26 mouse cellular contexts compared by ENCODE assay signal in the genomic region with DNA sequence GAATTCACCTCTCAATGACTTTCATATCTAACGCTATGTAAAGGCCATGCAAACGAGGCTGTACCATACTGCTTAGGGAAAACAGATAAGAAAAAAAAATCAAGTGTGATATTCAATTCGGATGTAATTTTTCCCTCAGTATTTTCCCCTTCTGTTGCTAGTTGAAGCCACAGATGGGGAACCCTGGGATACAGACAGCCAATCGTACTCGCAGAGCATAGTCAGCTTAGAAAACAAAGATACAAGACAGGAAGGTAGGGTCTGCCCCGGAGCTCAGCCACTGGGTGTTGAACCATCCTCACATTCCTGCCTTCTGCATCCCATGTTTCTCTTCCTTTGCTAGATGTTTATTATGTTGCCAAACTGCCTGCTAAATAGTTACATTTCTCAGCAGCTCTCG.
"Had no signal": no experiment of that assay in that cellular context is flagged by ENCODE, and none has a peak within 500 bp of the region (broad histone marks: within the 10 kb centered on the region; RNA-seq: fewer than 3 reads in every experiment).

No protein-coding gene starts in this region.

- DNase-seq: gastrocnemius, postnatal 14 days; gastrocnemius, postnatal 36 days; heart, adult 11 months; heart, adult 2 months; heart, postnatal 14 days; heart, postnatal 36 days; kidney, adult 18-20 months; kidney, adult 8-10 months; kidney, postnatal 10 days; kidney, postnatal 25 days; kidney, postnatal 4 days; layer of hippocampus, adult 9-11 months; layer of hippocampus, postnatal 36 days; liver, embryonic 13.5 days had no signal

- H3K36me3 ChIP-seq: heart, embryonic 13.5 days; heart, embryonic 15.5 days; hindbrain, embryonic 13.5 days; hindbrain, embryonic 15.5 days; intestine, embryonic 15.5 days; limb, embryonic 10.5 days; limb, embryonic 12.5 days had no signal

- ATAC-seq: hindbrain, postnatal 0 days; inflammation-experienced regulatory T-cells, adult 6 months; intestine, embryonic 15.5 days; intestine, postnatal 0 days had no signal

- H3K9ac ChIP-seq: heart, embryonic 13.5 days; heart, embryonic 15.5 days; hindbrain, embryonic 13.5 days; hindbrain, embryonic 15.5 days; intestine, embryonic 15.5 days; limb, embryonic 12.5 days; liver, embryonic 13.5 days; liver, embryonic 15.5 days had no signal

- H3K9me3 ChIP-seq: heart, embryonic 13.5 days; heart, embryonic 15.5 days; hindbrain, embryonic 13.5 days; hindbrain, embryonic 15.5 days; intestine, embryonic 15.5 days; limb, embryonic 10.5 days; limb, embryonic 12.5 days; liver, embryonic 13.5 days; liver, embryonic 15.5 days had no signal

- H3K27me3 ChIP-seq: hindbrain, embryonic 13.5 days; hindbrain, embryonic 15.5 days; intestine, embryonic 15.5 days; liver, embryonic 13.5 days; liver, embryonic 15.5 days had no signal

- H3K4me2 ChIP-seq: heart, embryonic 11.5 days; heart, embryonic 13.5 days; heart, embryonic 15.5 days; hindbrain, embryonic 13.5 days; hindbrain, embryonic 15.5 days; intestine, embryonic 15.5 days; limb, embryonic 12.5 days; liver, embryonic 13.5 days; liver, embryonic 15.5 days had no signal

- H3K27ac ChIP-seq: heart, adult 2 months; heart, embryonic 13.5 days; heart, embryonic 15.5 days; hindbrain, embryonic 13.5 days; hindbrain, embryonic 15.5 days; hindbrain, postnatal 0 days; intestine, embryonic 15.5 days; limb, embryonic 10.5 days; limb, embryonic 12.5 days; liver, embryonic 13.5 days; liver, embryonic 15.5 days had no signal

- H3K4me1 ChIP-seq: heart, embryonic 15.5 days; hindbrain, embryonic 13.5 days; hindbrain, embryonic 15.5 days; intestine, embryonic 15.5 days; limb, embryonic 10.5 days had no signal

- H3K4me3 ChIP-seq: heart, adult 2 months; heart, embryonic 13.5 days; heart, embryonic 15.5 days; hindbrain, embryonic 13.5 days; hindbrain, embryonic 15.5 days; intestine, embryonic 15.5 days; limb, embryonic 10.5 days; limb, embryonic 12.5 days; liver, embryonic 13.5 days; liver, embryonic 15.5 days had no signal
